Mouse (Mus musculus) forebrain, embryonic 13.5 days (tissue): ENCODE measurements around the gene Fam129a. TPM values are rescaled to one million over a fixed set of nuclear protein-coding genes. Genes with fewer than 3 reads are reported as not detected.
"Not testable (repeated sequence)": the region's sequence is repeated elsewhere in the genome, so short reads cannot be mapped to it uniquely, and the experiment has no call there.

Experiments
- ATAC-seq: fragments of 200-750 bp; cut with Nextera tagmentation; 2 replicates; pipeline ENCODE4 v1.8.0; 2017
- H3K27ac ChIP-seq: fragments of 300-500 bp; sonication (generic); 2 replicates; pipeline ENCODE4 v1.5.1; 2015; ENCODE audit warnings: inconsistent platforms, mild to moderate bottlenecking, moderate library complexity
- H3K27me3 ChIP-seq: fragments of 300-500 bp; sonication (generic); 2 replicates; pipeline ENCODE4 v1.6.1; 2015; ENCODE audit warnings: mild to moderate bottlenecking, inconsistent platforms
- H3K36me3 ChIP-seq: fragments of 300-500 bp; sonication (generic); 2 replicates; pipeline ENCODE4 v1.6.1; 2015; ENCODE audit warnings: mild to moderate bottlenecking, inconsistent platforms; ENCODE audit not compliant: poor library complexity, severe bottlenecking
- H3K4me1 ChIP-seq: fragments of 300-500 bp; sonication (generic); 2 replicates; pipeline ENCODE4 v1.6.1; 2015; ENCODE audit warnings: inconsistent platforms
- H3K4me2 ChIP-seq: fragments of 300-500 bp; sonication (generic); 2 replicates; pipeline ENCODE4 v1.6.1; 2015; ENCODE audit warnings: inconsistent platforms, mild to moderate bottlenecking, moderate library complexity
- H3K4me3 ChIP-seq: fragments of 300-500 bp; sonication (generic); 2 replicates; pipeline ENCODE4 v1.5.1; 2015; ENCODE audit warnings: mild to moderate bottlenecking, inconsistent platforms
- H3K9ac ChIP-seq: fragments of 300-500 bp; sonication (generic); 2 replicates; pipeline ENCODE4 v1.6.1; 2015; ENCODE audit warnings: mild to moderate bottlenecking, inconsistent platforms
- H3K9me3 ChIP-seq: fragments of 300-500 bp; sonication (generic); replicated peaks from 2 replicates; pipeline ENCODE4 v1.6.1; 2016; ENCODE audit warnings: inconsistent platforms
- WGBS: fragments of 180-500 bp; shearing (Covaris S2); methylation state at CpG from one replicate; pipeline ENCODE4 v1.1.7; 2015; 5-methylcytosine and 5-hydroxymethylcytosine counted together
- polyA plus RNA-seq: library from polyadenylated mRNA; unstranded; fragments of >200 nt; fragmentation: Nextera tagmentation; extraction: Ambion mirVana; gene quantifications from 2 replicates; pipeline ENCODE4 v1.2.1, GENCODE M21; 2015

Gene Fam129a
- polyA plus RNA-seq, 1 experiment from 2014 or later: 1.3 TPM

DNA sequence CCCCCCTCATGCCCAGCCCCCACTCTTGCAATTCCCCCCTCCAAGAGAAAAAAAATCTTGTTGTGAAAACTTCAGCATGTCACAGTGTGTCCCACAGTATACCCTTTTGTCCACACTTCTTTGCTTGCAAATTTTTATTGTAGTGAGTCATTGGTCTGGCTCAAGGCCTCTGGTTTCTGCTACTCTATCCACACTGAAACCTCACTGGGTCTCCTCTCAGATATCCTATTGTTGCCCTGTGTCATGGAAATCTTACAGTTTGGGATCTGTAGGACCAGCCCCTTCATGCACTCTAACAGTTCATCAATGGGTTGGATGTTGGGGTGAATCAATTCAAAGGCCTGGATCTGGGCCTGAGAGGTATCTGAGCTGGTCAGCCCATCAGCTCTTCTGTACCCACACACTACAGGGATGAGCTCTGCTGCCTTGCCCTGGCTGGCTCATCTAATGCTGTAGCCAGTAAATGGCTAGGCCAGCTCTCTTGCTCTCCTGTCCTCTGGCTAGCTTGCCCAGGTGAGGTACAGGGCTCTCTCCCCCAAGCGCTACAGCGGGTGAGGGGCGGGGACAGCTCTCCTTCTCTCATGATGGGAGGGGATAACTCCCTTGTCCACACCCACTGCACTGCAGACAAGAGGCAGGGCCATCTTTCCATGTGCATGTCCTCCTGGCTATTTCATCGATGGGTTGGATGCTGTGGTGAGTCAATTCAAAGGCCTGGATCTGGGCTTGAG lies 109.1 kb downstream of the Fam129a start:
- H3K27ac ChIP-seq: no peak overlapping the region
- WGBS: 92% methylated on average over 4 of the region's 4 CpGs

DNA sequence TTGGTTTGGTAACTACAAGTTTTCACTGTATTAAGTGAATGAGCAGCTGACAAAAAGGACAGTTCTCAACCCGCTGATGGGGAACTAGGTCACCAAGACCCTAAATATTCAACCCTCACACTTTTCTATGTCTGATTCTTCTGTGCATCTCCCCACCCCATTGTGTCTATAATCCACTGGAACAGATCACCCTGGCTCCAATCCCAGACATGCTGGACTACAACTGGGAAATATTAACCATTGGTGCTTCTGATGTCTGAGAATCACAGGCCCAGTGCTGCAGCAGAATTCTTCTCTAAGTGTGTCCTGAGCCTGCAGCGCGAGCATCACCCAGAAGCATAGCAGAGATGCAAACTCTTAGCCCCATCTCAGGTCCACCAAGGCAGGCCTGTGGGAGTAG lies 110.0 kb downstream of the Fam129a start:
- no peak for ATAC-seq

More for the DNA sequence above, 109.1 kb downstream of the Fam129a start:
- Histone ChIP-seq H3K36me3 (no peaks in the 10 kb centered on the region), H3K9me3 (no peaks in the 10 kb centered on the region), H3K27me3 (no peaks in the 10 kb centered on the region), H3K9ac (no peak overlapping the region), H3K4me3 (no peak overlapping the region), H3K4me2 (no peak overlapping the region), H3K4me1 (0 out of 2 replicates have a peak, but pooled peaks cover 4% of the 10 kb centered on the region)
- no peak for ATAC-seq

DNA sequence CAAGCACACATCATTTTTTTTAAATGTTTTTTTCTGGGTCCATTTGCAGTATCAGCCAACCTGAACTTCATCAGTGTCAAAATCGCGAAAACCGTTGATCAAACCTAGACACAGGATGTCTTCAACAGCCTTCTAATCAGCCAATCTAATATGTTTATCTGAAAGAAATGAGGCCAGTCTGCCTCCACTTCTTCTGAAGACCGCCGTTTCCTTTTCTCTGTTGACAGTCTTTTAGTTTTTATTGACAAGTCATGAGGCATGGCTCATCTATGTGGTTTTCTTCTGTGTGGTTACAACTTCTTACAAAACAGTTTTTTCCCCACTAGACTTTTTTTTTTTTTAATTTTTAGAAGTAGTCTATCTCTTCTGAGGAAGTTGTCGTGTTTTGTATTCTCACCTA lies 111.9 kb downstream of the Fam129a start:
- H3K36me3 ChIP-seq: no peaks in the 10 kb centered on the region
- peaks cover 16% of the 10 kb centered on the region for H3K4me1 ChIP-seq
- H3K27me3 ChIP-seq: no peaks in the 10 kb centered on the region
- no peaks in the 10 kb centered on the region for H3K9me3 ChIP-seq
- 92% methylated on average over 6 of the region's 6 CpGs for WGBS
- H3K4me3 ChIP-seq: no peak overlapping the region
- H3K27ac ChIP-seq: no peak overlapping the region
- no peak overlapping the region for H3K9ac ChIP-seq
- H3K4me2 ChIP-seq: no peak overlapping the region
- ATAC-seq: no peak

More for the DNA sequence above, 110.0 kb downstream of the Fam129a start:
- Histone ChIP-seq H3K27me3 (no peaks in the 10 kb centered on the region), H3K4me2 (no peak overlapping the region), H3K4me1 (peaks cover 13% of the 10 kb centered on the region), H3K4me3 (no peak overlapping the region), H3K9me3 (no peaks in the 10 kb centered on the region), H3K36me3 (no peaks in the 10 kb centered on the region), H3K9ac (no peak overlapping the region), H3K27ac (no peak overlapping the region)
- WGBS: 89% methylated on average over 3 of the region's 3 CpGs

DNA sequence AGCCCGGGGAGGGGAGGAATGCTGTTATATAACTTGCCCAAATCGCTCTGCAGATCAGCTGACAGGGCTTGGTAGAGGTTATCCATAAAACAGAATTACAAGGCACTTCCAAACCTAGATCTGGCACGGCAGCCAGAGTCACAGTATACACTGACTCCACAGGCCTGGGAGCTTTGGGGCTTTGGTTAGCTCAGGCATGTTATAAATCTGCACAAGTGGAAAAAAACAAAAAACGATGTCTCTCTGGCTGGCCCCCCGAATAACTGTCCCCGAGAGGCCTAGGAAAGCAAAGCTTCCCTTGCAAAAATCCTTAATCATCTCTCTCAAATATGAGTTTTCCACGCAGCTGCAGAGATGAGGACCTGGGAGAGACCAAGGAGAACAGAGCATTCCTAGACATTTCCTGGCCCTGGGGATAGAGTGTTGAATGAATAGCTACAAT lies 113.5 kb downstream of the Fam129a start:
- no peak overlapping the region for H3K27ac ChIP-seq
- H3K27me3 ChIP-seq: no peaks in the 10 kb centered on the region
- 80% methylated on average over 7 of the region's 7 CpGs for WGBS
- H3K36me3 ChIP-seq: no peaks in the 10 kb centered on the region
- ATAC-seq: no peak
- H3K4me1 ChIP-seq: peaks cover 16% of the 10 kb centered on the region
- H3K4me2 ChIP-seq: no peak overlapping the region
- H3K4me3 ChIP-seq: no peak overlapping the region
- no peak overlapping the region for H3K9ac ChIP-seq
- no peaks in the 10 kb centered on the region for H3K9me3 ChIP-seq

DNA sequence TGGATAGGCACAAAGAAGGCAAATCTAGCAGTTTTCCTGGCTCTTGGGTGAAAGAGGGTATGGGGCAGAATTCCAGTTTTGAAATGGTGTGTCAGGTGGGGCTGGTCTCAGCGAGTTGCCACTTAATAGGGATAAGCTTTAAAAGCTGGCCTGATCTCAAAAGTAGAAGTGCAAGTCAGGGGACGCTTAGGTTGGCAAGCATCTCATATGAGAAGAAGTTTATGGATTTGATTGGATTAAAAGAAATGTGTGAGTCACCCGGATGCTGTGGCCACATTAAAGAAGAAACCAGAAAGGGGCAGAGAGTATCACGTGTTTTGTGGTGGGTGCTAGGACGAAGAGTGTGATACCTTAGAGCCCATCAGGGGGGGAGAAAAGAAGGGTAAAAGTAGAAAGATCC lies 114.0 kb downstream of the Fam129a start:
- 67% methylated on average over 5 of the region's 5 CpGs for WGBS
- Histone ChIP-seq H3K4me1 (peaks cover 16% of the 10 kb centered on the region), H3K9ac (no peak overlapping the region), H3K9me3 (no peaks in the 10 kb centered on the region), H3K27me3 (no peaks in the 10 kb centered on the region), H3K4me2 (no peak overlapping the region), H3K4me3 (no peak overlapping the region), H3K27ac (no peak overlapping the region), H3K36me3 (no peaks in the 10 kb centered on the region)
- no peak for ATAC-seq

DNA sequence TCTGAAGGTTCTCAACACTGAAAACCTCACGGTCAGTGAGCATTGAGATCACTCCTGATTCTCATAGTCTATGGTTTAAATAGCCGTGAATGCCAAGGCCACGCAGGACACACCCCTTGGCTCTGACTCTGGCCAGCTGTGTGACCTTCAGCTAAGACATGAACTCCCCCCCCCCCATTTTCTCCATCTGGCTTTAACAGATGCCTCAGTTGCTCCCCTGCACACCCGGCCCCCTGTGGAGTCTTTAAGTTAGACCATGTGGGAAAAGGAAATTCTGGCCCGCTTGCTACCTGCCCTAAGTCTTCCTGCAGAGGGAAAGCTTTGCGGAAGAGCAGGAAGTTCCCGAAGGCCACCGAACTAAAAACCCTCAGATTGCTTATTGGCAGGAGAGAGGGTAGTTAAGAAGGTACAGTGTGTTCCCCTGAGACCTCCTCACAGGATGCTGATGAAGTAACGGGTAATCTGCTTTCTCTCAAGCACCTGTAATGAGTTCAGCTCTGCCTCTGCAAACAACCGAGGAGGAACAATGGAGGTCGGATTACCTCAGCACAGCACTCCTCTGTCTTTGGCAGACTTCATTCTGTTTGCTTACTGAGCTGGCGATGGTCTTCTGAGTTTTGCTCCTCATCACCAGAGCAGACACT lies 114.8 kb downstream of the Fam129a start:
- Histone ChIP-seq H3K9ac (no peak overlapping the region), H3K4me3 (no peak overlapping the region), H3K27ac (no peak overlapping the region), H3K9me3 (no peaks in the 10 kb centered on the region), H3K36me3 (no peaks in the 10 kb centered on the region), H3K27me3 (no peaks in the 10 kb centered on the region), H3K4me1 (peaks cover 16% of the 10 kb centered on the region), H3K4me2 (no peak overlapping the region; the same call in 1 of the 2 replicates)
- ATAC-seq: no peak
- 6% methylated on average over 12 of the region's 12 CpGs for WGBS

DNA sequence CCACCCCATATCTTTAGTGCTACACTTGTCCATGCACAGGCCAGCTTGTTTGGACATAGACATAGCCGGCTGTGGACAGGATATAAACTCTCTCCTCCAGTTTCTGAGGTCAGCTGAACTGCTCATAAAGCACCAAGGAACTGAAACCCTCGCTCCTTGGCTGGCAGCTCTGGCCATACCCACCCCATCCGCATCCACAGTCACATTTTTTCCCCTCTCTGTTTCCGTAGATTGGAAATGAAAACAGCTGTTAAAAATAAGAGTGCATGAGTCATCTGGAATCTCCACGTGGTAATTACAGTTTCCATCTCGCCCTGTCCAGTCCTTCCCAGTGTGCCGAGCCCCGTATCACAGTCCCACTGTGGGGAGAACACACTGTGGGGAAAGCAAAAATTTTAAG lies 115.7 kb downstream of the Fam129a start:
- H3K36me3 ChIP-seq: no peaks in the 10 kb centered on the region
- WGBS: 56% methylated on average over 8 of the region's 8 CpGs
- peaks cover 16% of the 10 kb centered on the region for H3K4me1 ChIP-seq
- no peaks in the 10 kb centered on the region for H3K9me3 ChIP-seq
- ATAC-seq: no peak
- no peak overlapping the region for H3K4me2 ChIP-seq
- H3K27me3 ChIP-seq: no peaks in the 10 kb centered on the region
- no peak overlapping the region for H3K9ac ChIP-seq
- no peak overlapping the region for H3K27ac ChIP-seq
- H3K4me3 ChIP-seq: no peak overlapping the region

DNA sequence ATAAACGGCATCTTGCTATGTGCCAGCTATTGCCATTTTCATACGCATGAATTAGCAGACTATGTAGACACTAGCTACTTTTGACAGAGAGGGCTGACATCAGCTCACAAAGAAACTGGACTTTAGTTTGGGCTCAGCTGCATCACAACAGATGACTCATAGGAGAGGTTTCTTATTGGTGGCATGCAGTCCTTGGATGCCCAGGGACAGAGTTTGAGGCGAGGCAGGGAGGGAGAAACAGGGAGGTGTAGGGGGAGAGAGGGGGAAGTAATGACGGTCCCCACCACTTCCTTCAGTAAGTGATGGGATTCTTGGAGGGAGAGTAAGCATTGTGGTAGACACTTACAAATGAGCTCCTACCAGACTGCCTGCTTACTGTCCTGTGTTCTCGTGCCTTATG lies 118.0 kb downstream of the Fam129a start:
- Histone ChIP-seq H3K27me3 (no peaks in the 10 kb centered on the region), H3K36me3 (no peaks in the 10 kb centered on the region), H3K9me3 (no peaks in the 10 kb centered on the region), H3K9ac (no peak overlapping the region), H3K4me2 (no peak overlapping the region), H3K27ac (no peak overlapping the region), H3K4me1 (peaks cover 16% of the 10 kb centered on the region), H3K4me3 (no peak overlapping the region)
- ATAC-seq: no peak
- WGBS: 63% methylated on average over 5 of the region's 5 CpGs

DNA sequence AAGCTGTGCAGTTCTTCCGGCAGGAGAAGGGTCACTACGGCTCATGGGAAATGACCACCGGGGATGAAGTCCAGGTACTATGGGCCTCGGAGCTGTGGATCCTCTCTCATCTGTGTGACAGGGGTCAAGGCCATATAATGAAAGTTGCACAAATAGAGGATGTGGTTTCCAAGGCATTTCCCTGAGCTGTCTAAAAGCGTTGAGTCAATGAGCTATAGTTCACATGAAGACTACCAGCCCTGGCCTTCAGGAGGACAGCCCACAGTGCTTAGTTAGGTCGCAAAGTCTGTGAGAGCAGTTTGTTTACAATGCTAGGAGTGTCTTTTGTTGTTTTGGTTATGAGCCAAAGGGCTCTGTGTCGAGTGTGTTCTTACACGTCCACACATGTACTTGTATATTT lies 118.6 kb downstream of the Fam129a start:
- Histone ChIP-seq H3K27me3 (no peaks in the 10 kb centered on the region), H3K4me3 (no peak overlapping the region), H3K9ac (no peak overlapping the region), H3K27ac (no peak overlapping the region), H3K9me3 (no peaks in the 10 kb centered on the region), H3K4me1 (peaks cover 16% of the 10 kb centered on the region), H3K36me3 (no peaks in the 10 kb centered on the region), H3K4me2 (no peak overlapping the region)
- WGBS: 86% methylated on average over 8 of the region's 8 CpGs
- ATAC-seq: no peak

DNA sequence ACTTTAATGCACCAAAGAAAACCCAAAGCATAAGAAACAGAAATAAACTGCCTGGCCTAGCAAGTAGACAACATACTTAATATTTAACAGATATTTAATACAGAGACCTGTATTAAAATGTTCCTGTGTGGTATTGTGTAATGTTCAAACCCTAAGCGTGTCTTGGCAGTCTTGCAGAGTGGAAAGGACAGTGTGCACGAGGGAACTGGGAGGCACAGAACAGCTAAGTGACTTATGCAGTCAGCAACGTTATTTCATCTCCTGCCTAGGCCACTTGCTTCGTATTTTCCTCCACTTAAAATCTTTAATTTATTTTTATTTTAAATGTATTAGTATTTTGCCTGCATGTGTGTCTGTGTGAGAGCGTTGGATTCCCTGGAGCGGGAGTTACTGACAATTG lies 119.1 kb downstream of the Fam129a start:
- no peak for ATAC-seq
- H3K27me3 ChIP-seq: no peaks in the 10 kb centered on the region
- H3K36me3 ChIP-seq: no peaks in the 10 kb centered on the region
- no peak overlapping the region for H3K4me3 ChIP-seq
- peaks cover 12% of the 10 kb centered on the region for H3K4me1 ChIP-seq
- WGBS: 86% methylated on average over 6 of the region's 6 CpGs
- H3K4me2 ChIP-seq: no peak overlapping the region
- H3K27ac ChIP-seq: no peak overlapping the region
- H3K9me3 ChIP-seq: no peaks in the 10 kb centered on the region
- H3K9ac ChIP-seq: no peak overlapping the region

DNA sequence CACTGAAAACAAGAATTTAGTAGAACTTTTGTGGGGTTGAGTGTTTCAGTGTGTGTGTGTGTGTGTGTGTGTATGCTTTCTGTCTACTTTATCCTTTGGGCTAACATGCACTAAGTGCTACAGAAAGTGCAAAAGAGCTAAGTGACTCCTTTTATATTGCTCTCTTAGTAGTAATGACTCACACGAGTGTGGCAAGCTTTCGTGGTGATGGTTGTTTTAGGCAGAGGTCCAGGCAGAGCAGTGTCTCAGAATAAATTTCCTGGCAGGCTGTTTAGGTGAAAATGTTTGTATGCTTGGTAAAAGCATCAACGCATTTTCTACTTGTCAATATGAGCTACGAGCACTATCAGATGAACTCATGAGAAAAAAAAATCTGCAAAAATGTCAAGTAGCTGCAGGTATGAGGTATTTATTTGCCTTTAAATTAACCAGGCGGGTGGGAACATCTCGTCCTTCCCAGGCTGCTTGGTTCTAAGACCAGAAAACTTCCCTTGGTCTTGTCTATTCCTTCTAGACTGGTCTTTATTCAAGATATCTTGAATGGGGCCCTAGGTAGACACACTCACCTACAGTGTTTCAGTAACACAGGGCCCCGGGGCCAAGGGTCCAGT lies 119.7 kb downstream of the Fam129a start:
- H3K36me3 ChIP-seq: no peaks in the 10 kb centered on the region
- no peak overlapping the region for H3K4me2 ChIP-seq
- WGBS: 78% methylated on average over 7 of the region's 7 CpGs
- H3K27me3 ChIP-seq: no peaks in the 10 kb centered on the region
- no peak overlapping the region for H3K9ac ChIP-seq
- no peaks in the 10 kb centered on the region for H3K9me3 ChIP-seq
- H3K27ac ChIP-seq: no peak overlapping the region
- no peak for ATAC-seq
- peaks cover 6% of the 10 kb centered on the region for H3K4me1 ChIP-seq
- H3K4me3 ChIP-seq: no peak overlapping the region

DNA sequence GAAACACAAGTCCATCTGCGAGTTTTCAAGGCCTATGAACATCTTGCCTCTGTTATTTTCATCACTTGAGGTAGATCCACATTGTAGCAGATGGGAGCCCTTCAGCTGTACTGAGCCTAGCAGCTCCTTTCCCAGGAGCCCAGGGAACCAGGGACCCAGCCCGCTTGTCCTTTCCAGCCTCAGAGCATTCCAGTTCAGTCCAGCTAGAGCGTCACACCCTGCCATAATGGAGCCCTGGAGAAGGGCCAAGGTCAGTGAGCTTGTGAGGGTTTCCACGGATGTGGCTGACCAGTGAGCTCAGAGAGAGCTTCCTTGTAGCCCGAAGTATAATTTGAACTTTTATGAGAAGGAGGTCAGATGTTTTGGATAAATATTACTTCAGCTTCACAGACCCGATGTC lies 121.9 kb downstream of the Fam129a start:
- not testable (repeated sequence) for H3K4me1 ChIP-seq, H3K36me3 ChIP-seq, H3K4me3 ChIP-seq, H3K4me2 ChIP-seq, H3K9me3 ChIP-seq, H3K27ac ChIP-seq, H3K9ac ChIP-seq, H3K27me3 ChIP-seq, ATAC-seq
- WGBS: 84% methylated on average over 6 of the region's 6 CpGs
